Mouse (Mus musculus) monocyte, adult 59 days (primary cell): ENCODE measurements around the gene Ttc9b. TPM values are rescaled to one million over a fixed set of nuclear protein-coding genes. Genes with fewer than 3 reads are reported as not detected.

ENCODE experiments used
- total RNA-seq, 2 experiments: library from RNA; stranded (reverse); gene quantifications; one replicate each; pipeline ENCODE4 v1.2.4; 2023

The Ttc9b gene
- total RNA-seq, result not detected

DNA sequence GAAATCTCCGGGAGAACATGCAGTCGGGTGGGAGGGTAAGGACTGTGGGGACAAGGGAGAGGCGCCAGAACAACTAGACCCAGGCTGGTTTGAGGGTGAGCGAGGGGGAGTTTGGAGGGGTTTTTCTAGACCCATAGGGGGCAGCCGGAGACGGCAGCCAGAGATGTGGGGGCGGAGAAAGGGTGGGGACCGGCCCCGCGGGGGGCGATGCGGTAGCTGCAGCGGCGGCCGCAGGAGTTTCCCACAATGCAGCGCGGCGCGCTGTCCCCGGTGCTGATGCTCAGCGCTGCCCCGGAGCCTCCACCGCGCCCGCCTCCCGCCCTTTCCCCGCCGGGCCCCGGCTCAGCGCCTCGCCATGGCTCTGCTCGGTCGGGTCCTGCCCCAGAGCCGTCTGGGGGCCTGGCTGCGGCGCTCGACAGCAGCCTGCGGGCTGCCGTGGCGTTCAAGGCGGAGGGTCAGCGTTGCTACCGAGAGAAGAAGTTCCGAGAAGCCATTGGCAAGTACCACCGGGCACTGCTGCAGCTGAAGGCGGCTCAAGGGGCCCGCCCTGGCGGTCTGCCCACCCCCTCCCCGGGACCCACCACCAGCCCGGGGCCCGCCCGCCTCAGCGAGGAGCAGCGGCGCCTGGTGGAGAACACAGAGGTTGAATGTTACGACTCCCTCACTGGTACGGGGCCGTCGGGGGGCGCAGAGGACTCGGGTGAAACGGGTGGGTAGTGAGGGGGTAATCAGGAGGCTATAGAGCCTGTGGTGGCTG is at the start of gene Ttc9b:
TSS of gene Ttc9b (plus strand) at position 235 of the 757 bp plus-strand sequence.

DNA sequence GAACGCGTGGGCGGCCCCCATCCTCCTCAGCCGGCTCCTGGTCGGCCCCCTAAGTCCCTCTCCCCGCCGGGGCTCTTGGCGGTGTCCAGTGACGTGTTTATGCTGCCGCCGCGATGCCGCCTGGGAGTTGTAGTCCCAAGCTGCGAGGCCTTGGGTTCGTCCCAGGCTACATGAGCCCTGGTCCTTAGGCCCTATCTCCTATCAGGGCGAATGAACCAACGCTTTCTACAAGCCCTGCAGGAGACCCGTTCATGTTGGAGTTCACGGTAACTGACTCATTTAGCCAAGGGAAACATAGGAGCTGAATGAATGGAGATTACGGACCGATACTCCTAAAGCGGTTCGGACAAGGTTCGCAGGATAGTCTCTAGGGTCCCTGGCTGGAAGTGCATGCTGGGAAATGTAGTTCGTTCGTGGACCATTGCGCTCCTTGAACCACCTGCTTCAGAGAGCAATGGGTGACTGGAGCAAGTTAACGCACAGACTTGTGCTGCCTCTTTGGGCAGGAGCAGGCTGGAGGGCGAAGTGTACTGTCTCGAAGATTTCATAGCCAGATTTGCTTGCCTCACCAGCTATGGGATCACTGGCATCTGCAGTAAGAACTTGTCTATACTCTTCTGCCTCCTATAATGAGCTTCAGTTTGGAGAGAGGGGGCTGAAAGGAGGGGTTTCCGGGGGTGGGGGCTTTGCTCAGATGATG is 21.0 kb downstream of the Ttc9b start, which contains the start of gene Map3k10:
TSS of gene Map3k10 (minus strand) at position 77 of the 700 bp plus-strand sequence.

DNA sequence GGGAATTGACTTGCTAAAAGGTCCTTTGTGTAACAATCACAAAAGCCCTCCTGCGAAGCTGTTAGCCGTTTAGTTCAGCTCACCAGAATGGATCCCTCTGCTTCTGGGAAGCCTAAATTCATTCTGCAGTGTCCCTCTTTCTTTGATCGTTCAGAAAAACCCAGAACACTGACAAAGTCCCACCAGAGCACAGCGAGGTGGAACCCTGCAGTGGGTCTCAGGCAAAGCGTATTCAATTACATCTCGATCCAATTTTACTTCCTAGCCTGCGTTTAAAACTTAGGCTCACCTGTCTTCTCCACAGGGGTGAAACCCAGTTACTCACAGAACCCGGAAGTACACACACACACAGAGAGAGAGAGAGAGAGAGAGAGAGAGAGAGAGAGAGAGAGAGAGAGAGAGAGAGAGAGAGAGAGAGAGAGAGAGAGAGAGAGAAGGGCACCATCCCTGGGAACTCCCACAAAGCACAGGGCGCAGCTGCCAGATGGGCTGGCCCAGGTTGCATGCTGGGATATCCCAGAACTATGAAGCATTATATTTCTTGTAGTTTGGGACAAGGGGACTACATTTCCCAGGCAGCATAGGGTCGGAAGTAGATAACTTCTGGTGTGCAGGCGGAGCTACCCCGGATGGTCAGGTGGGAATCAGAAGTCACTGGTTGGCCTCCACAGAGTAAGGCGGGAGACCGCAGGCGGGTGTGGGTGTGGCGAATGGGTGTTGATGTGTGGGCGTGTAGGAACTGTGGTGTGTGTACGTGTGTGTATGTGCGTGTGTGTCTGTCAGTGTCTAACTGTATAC is 35.3 kb downstream of the Ttc9b start, which contains the start of gene Zfp607b:
TSS of gene Zfp607b (plus strand) at position 526 of the 798 bp plus-strand sequence.

Other genes starting within 250 kb of the Ttc9b start
- gene Sptbn4, start 206.2 kb upstream of the Ttc9b start, total RNA-seq, result under 1 TPM in 1 of 2 experiments, not detected in 1; 0.18 TPM
- gene Blvrb, start 205.9 kb upstream of the Ttc9b start, total RNA-seq, result 100 to 1,000 TPM; 110 to 116 TPM
- 10 to 100 TPM; 26.3 to 27.2 TPM for gene Sertad3, start 180.1 kb upstream of the Ttc9b start, total RNA-seq
- 10 to 100 TPM; 48.9 to 57.6 TPM for gene Sertad1, start 167.0 kb upstream of the Ttc9b start, total RNA-seq
- gene Prx, start 154.6 kb upstream of the Ttc9b start, total RNA-seq, result under 1 TPM in 1 of 2 experiments, not detected in 1; 0.13 TPM
- not detected for gene Hipk4, start 130.6 kb upstream of the Ttc9b start, total RNA-seq
- 100 to 1,000 TPM; 136 to 160 TPM for gene Pld3, start 100.7 kb upstream of the Ttc9b start, total RNA-seq
- 10 to 100 TPM; 28.0 to 29.4 TPM for gene 2310022A10Rik, start 100.7 kb upstream of the Ttc9b start, total RNA-seq
- 10 to 100 TPM; 80.8 to 84.1 TPM for gene Akt2, start 62.4 kb upstream of the Ttc9b start, total RNA-seq
- 10 to 100 TPM; 11.2 to 12.2 TPM for gene Map3k10, start 20.7 kb downstream of the Ttc9b start, total RNA-seq
- gene Zfp607b, start 35.4 kb downstream of the Ttc9b start, total RNA-seq, result 1 to 10 TPM in 1 of 2 experiments, under 1 TPM in 1; 0.37 to 1.6 TPM
- gene Zfp60, start 77.5 kb downstream of the Ttc9b start, total RNA-seq, result 1 to 10 TPM; 4.6 to 5.6 TPM
- 1 to 10 TPM; 4.5 to 9.1 TPM for gene Zfp626, start 153.3 kb downstream of the Ttc9b start, total RNA-seq
- 1 to 10 TPM; 2.1 TPM for gene Zfp59, start 184.7 kb downstream of the Ttc9b start, total RNA-seq
- gene Zfp607a, start 203.6 kb downstream of the Ttc9b start, total RNA-seq, result 10 to 100 TPM in 1 of 2 experiments, 1 to 10 TPM in 1; 8.7 to 10.3 TPM